Mouse (Mus musculus): ENCODE data around the gene Arl2.

DNA sequence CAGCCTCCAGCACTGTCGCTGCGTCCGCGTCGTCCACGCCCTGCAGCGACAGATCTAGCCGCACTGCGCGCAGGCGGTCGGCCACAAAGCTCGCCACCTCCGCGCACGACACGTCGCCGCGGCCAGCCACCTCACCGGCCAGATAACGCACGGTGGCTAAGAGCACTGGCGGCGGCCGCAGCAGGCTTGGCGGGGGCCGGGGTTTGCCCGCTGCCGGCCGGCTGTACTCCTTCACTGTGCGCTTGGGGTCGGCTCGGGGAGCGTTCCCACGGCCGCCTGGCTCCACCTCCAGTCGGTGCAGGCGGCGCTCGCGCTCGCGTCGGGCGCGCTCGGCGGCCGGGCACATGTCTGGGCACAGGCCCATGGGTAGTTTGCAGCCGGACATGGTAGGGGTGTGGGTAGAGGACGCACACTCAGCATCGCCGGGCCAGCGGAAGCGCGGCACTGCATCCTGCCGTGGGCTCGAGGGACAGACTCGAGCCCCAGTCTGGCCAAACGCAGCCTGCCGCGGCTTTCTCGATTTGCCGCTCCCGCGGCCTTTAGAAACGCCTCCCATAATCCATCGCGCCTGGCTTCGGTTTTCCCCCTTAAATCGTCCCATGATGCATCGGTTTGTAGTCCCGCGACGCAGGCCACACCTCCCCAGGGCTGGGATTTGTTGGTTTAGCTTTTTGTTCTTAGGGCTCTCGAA, 23.2 kb downstream of the Arl2 start, which contains the start of gene Sac3d1:
- TF ChIP-seq POLR2A (IDR thresholded peaks at IDR 0.05; ENCODE audit: insufficient read depth, low read depth, low read length) (peak; percentile 38; the same call in 1 of the 2 replicates), CTCF (IDR thresholded peaks at IDR 0.05; ENCODE audit: insufficient read depth, low read depth, low read length) (no peak)

All from olfactory bulb, adult 2 months (tissue).